Mouse (Mus musculus) bone marrow macrophage, adult 2 months (primary cell): ENCODE data around the gene Ptp4a2. TPM values are rescaled to one million over a fixed set of nuclear protein-coding genes. Genes with fewer than 3 reads are reported as not detected.

Experiments used
- H3K27ac ChIP-seq: 2 replicates; pipeline ENCODE4 v1.5.1; 2012; ENCODE audit warnings: low read depth, low read length; ENCODE audit not compliant: insufficient read depth
- H3K4me1 ChIP-seq: 2 replicates; pipeline ENCODE4 v1.6.1; 2012; ENCODE audit warnings: low read length; ENCODE audit not compliant: control insufficient read depth, insufficient read depth
- H3K4me3 ChIP-seq: 2 replicates; pipeline ENCODE4 v1.5.1; 2012; ENCODE audit warnings: mild to moderate bottlenecking, low read length, moderate library complexity; ENCODE audit not compliant: insufficient read depth
- CTCF ChIP-seq: IDR thresholded peaks from 2 replicates; pipeline ENCODE4 v1.5.1; 2012; ENCODE audit warnings: low read depth, mild to moderate bottlenecking, low read length, moderate library complexity
- POLR2A ChIP-seq: IDR thresholded peaks from 2 replicates; pipeline ENCODE4 v1.6.1; 2012; ENCODE audit warnings: mild to moderate bottlenecking, low read depth, low read length, borderline replicate concordance
- polyA plus RNA-seq: library from polyadenylated mRNA; stranded (reverse); fragments of >200 nt; gene quantifications from 2 replicates; pipeline ENCODE4 v1.2.4, GENCODE M21; 2012; ENCODE audit not compliant: missing spikeins, insufficient read depth, insufficient read length

The Ptp4a2 gene
- polyA plus RNA-seq, 1 experiment: 365 TPM

- TF ChIP-seq POLR2A: no peak
- TF ChIP-seq CTCF: no peak
- H3K4me1 ChIP-seq: peaks cover 27% of the 10 kb centered on the region
- peak overlapping the region; percentile 19 for H3K4me3 ChIP-seq
- peak overlapping the region; percentile 94 for H3K27ac ChIP-seq
These were observed 28.9 kb upstream of the Ptp4a2 start for GRCm38 (mm10) chr4:129781881-129782675.

GRCm38 (mm10) chr4:129782857-129783331, 28.1 kb upstream of the Ptp4a2 start:
- Histone ChIP-seq H3K4me3 (peak overlapping the region; percentile 15), H3K4me1 (peaks cover 27% of the 10 kb centered on the region), H3K27ac (peak overlapping the region; percentile 94)
- TF ChIP-seq POLR2A (no peak), CTCF (no peak)

DNA sequence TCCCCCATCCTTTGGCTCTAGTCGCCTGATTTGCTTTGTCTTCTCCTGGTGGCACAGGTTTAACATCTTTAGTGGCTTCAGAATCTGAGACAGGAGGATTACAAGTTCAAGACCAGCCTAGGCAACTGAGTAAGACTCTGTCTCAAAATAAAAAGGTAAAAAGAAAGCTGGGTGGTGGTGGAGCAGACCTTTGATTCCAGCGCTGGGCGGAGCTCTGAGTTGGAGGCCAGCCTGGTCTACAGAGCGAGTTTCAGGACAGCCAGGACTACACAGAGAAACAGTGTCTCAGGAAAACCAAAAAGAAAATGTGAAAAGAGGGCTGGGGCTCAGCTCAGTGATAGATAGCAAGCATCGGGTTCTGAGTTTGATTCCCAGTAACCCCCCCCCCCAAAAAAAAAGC, 27.5 kb upstream of the Ptp4a2 start:
- Histone ChIP-seq H3K4me3 (no peak overlapping the region), H3K4me1 (peaks cover 32% of the 10 kb centered on the region), H3K27ac (peak overlapping the region; percentile 94)
- no peak for TF ChIP-seq CTCF
- TF ChIP-seq POLR2A: no peak

DNA sequence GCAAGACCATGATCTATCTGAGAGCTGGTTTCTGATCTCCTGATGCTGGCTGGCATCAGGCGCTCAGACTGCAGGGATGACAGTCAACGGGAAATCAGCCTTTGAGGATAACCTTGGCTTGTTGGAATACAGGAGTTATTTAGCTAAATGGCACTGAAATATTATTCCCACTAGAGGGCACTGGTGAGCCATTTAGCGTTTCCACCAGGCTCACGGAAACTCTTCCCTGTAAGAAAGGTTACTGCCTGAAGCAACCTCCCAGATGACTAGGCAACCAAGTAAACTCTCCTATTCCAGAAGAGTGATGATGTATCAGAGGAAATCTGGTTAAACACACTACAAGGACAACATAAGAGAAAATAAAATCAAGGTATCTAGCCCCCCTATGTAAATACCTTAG, 25.8 kb upstream of the Ptp4a2 start:
- TF ChIP-seq CTCF (no peak; the same call in 1 of the 2 replicates), POLR2A (no peak)
- H3K4me3 ChIP-seq: no peak overlapping the region
- no peak overlapping the region for H3K27ac ChIP-seq
- peaks cover 35% of the 10 kb centered on the region for H3K4me1 ChIP-seq

GRCm38 (mm10) chr4:129788693-129789092, 22.3 kb upstream of the Ptp4a2 start:
- Histone ChIP-seq H3K4me3 (peak overlapping the region; percentile 34), H3K27ac (peak overlapping the region; percentile 100), H3K4me1 (peaks cover 46% of the 10 kb centered on the region)
- TF ChIP-seq POLR2A: no peak
- no peak for TF ChIP-seq CTCF

- Histone ChIP-seq H3K4me3 (no peak overlapping the region), H3K4me1 (peaks cover 55% of the 10 kb centered on the region), H3K27ac (peak overlapping the region; percentile 92)
- TF ChIP-seq CTCF: no peak
- TF ChIP-seq POLR2A: no peak
These were observed 21.4 kb upstream of the Ptp4a2 start for GRCm38 (mm10) chr4:129789635-129790034.

DNA sequence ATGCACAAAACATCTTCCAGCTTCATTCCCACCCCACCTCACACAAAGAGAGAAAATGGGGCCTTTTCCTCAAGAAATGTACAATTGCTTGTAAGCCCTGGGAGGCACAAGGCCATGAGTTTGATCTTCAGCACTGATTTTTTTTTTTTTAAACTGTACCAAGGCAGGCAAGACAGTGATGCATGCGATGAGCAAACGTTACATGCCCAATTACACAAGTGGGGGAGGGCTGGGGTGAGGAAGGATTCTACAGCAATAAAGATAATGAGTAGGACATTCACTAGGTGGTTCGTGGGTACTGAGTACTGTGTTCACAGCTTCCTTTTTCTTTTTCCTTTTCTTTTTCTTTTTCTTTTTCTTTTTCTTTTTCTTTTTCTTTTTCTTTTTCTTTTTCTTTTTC, 20.5 kb upstream of the Ptp4a2 start:
- H3K4me1 ChIP-seq: peaks cover 63% of the 10 kb centered on the region
- H3K4me3 ChIP-seq: no peak overlapping the region
- no peak for TF ChIP-seq CTCF
- TF ChIP-seq POLR2A: no peak
- H3K27ac ChIP-seq: peak overlapping the region; percentile 92

GRCm38 (mm10) chr4:129791399-129791798, 19.6 kb upstream of the Ptp4a2 start:
- Histone ChIP-seq H3K4me1 (peaks cover 70% of the 10 kb centered on the region), H3K4me3 (no peak overlapping the region), H3K27ac (peak overlapping the region; percentile 34; the same call in 1 of the 2 replicates)
- TF ChIP-seq CTCF (no peak), POLR2A (no peak)

DNA sequence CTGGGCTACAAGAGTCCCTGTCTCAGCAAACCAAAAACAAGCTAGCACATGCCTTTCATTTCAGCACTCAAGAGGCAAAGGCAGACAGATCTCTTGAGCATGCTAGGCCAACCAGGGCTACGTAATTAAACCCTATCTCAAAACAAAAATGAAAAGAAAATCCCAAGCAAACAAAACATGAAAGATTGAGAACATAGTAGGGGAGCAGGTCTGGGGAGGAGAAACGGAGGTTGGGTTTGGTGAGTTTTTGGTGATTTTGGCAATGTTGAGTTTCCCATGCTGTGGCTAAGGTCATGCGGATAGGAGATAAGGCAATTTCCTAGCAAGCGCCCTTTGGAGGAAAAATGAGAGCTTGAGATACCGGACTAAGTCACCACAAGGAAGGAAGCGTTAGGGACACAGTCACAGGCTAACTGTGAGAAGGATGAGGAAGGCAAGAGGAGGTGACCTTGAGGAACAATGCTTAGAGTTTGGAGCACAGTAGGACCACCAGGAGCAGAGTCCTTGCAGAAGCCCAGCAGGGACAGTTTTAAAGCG, 18.3 kb upstream of the Ptp4a2 start:
- TF ChIP-seq POLR2A: no peak
- H3K4me1 ChIP-seq: peaks cover 70% of the 10 kb centered on the region
- no peak overlapping the region for H3K4me3 ChIP-seq
- H3K27ac ChIP-seq: peak overlapping the region; percentile 31

GRCm38 (mm10) chr4:129793713-129794329, 17.2 kb upstream of the Ptp4a2 start:
- Histone ChIP-seq H3K4me3 (no peak overlapping the region), H3K27ac (peak overlapping the region; percentile 74), H3K4me1 (peaks cover 63% of the 10 kb centered on the region)
- TF ChIP-seq CTCF: no peak
- no peak for TF ChIP-seq POLR2A
